Mouse (Mus musculus) layer of hippocampus, adult 11-12 months (tissue): Measurements from ENCODE around the gene Wdr83.
"Not testable (repeated sequence)": the region's sequence is repeated elsewhere in the genome, so short reads cannot be mapped to it uniquely, and the experiment has no call there.

Experiments used
- DNase-seq: peaks from one replicate; pipeline ENCODE4 v3.0.0; 2022; ENCODE audit warnings: low spot score

Gene Wdr83

GRCm38 (mm10) chr8:85081216-85081555, at the start of gene Wdr83:
Wdr83 (minus strand) TSS chr8:85081306.
- DNase-seq = no peak

- DNase-seq = no peak
Measured at GRCm38 (mm10) chr8:85123691-85124090, 42.6 kb upstream of the Wdr83 start.

DNA sequence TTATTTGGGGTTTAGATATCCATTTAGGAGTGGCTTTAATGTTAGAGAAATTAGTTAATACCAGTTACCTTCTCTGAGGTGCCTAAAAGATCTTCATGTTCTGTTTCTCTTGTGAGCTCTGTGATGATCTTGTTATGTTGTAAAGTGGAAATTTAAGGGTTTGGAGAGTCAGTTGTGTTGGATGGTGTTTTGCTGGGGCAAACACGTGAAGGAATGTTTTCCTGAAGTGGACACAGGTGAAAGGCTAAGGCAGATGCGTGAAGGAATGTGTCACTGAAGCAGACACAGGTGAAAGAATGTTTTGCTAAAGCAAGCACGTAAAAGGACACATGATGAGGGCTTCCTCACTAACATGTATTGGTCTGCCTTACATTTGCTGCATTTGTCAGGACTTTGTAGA, 41.9 kb upstream of the Wdr83 start, which contains the start of gene Zfp791:
Gene Zfp791, minus strand, starts transcription at position 101 of the 400 bp plus-strand sequence.
- no peak for DNase-seq

DNA sequence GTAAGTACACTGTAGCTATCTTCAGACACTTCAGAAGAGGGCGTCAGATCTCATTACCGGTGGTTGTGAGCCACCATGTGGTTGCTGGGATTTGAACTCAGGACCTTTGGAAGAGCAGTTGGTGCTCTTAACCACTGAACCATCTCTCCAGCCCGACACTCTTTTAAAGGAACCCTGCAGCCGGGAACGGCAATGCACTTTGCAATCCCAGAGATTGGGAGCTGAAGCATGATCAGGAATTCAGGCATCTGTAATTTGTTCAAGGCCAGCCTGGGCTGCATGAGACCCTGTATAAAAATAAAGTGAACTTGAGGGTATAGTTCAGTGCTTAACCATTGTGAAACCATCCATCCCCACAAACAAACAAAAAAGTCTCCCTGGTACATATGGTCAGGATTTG, 39.1 kb upstream of the Wdr83 start:
- not testable (repeated sequence) for DNase-seq

- peak; percentile 82 for DNase-seq
Measured at GRCm38 (mm10) chr8:85119052-85119981, 38.2 kb upstream of the Wdr83 start.

DNA sequence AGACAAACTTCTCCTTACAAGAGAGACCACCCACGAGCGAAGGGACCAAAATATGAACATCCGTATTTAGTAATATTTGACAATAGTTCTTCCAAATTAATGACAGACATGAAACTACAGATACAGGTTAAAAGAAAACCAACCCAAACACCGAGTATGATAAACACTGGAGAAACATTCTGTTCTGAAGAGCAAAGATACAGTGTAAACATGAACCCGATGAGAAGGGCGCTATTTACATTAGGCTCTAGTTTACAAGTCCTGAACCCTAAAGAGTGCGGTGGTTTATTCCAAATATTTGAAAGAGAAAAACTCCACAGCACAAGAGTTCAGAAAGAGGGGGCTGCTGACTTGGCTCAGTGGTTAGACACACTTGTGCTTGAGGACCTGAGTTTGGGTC, 35.9 kb upstream of the Wdr83 start:
- DNase-seq = no peak

GRCm38 (mm10) chr8:85115501-85115900, 34.4 kb upstream of the Wdr83 start:
- DNase-seq = no peak

GRCm38 (mm10) chr8:85113241-85113640, 32.1 kb upstream of the Wdr83 start:
- DNase-seq = no peak

GRCm38 (mm10) chr8:85100076-85100665, 19.1 kb upstream of the Wdr83 start:
- DNase-seq = no peak

DNA sequence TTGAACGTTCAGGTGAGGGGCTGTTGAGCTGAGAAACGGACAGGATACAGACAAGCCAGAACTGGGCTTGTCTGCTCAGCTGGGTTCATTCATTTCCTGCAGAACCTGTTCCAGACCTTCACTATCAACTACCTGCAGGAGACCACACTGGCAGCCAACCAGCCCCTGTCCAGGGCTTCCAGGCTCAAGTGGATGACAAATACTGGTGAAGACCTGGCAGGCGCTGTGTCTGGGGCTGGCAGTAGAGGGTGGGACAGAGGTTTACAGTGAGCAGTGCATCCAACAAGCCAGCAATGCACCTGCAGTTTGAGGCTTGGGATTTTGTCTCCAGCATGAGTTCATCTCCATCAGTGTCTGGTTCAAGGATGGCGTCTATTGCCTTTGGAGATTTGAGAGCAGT, 15.7 kb upstream of the Wdr83 start:
- no peak for DNase-seq

- no peak for DNase-seq
Measured at GRCm38 (mm10) chr8:85096196-85096595, 15.1 kb upstream of the Wdr83 start.

DNA sequence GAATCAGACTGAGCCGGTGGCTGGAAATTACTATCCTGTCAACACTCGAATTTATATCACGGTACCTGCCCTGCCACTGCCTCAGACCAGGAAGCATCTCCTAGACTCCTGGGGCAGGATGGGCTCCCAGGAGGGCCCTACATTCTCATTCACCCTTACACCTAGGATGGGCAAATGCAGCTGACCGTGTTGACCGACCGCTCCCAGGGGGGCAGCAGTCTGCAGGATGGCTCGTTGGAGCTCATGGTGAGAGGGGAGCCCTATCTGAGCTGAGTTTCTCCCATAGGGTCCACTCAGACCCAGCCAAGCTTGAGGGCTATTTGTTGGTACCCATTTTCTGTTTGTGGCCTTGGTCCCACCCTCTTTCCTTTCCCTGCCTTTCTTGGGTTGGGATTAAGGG, 14.5 kb upstream of the Wdr83 start:
- no peak for DNase-seq

DNA sequence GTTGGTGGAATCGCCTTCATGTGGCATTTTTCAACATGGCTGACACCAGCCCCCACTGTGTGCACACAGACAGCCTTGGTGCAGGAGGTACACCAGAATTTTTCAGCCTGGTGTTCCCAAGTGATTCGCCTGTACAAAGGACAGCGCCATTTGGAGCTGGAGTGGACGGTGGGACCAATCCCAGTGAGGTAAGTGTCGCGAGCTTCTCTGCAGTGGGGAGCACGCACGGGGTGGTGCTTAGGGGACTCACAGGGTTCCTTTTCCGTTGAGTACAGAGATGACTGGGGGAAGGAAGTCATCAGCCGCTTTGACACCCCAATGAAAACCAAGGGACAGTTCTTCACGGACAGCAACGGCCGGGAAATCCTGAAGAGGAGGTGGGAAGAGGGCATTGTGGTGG, 13.9 kb upstream of the Wdr83 start:
- no peak for DNase-seq

GRCm38 (mm10) chr8:85091526-85092090, 10.5 kb upstream of the Wdr83 start:
- DNase-seq = peak; percentile 10

DNA sequence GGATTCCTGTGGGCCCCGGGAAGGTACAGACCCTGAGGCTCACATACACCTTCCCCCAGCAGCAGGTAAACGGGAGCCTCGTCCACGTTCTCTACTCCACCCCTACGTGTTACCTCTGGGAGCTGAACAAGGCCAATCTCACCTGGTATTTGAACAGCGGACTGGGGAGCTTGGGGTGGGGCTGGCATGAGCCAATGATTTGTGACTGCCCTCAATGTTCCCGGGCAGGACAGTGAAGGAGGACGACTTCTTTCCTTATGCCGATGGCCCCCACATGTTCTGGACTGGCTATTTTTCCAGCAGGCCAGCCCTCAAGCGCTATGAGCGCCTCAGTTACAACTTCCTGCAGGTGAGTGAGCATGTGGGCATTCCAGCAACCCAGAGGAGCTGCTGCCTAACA, 9.8 kb upstream of the Wdr83 start:
- DNase-seq = peak; percentile 2

DNA sequence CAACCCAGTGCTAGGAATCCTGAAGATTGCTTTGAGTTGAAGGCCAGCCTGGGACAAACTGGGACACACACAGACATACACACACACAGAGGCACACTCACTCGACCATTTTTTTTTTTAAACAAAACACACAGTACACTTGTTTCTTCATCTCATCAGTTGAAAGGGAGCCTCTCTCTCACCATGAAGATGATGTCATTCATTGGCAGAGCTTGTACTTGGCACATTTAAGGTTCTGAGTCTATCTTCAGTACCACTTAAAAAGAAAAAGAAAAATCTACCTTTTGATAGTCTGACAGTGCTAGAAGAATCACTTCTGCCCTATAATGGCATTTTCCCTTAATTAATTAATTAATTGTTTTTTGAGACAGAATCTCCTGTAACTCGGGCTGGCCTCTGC, 7.7 kb upstream of the Wdr83 start:
- DNase-seq = peak; percentile 1

DNA sequence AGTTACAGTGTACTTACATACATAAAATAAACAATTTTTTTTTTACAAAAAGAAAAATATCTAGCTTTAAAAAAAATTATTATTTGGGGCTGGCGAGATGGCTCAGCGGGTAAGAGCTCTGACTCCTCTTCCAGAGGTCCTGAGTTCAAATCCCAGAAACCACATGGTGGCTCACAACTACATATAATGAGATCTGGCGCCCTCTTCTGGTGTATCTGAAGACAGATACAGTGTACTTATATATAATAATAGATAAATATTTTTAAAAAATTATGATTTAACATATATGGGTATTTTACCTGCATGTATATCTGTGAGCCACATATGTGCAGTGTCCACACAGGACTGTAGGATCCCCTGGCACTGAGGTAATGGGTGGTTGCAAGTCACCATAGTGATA, 5.1 kb upstream of the Wdr83 start:
- DNase-seq = peak; percentile 2

DNA sequence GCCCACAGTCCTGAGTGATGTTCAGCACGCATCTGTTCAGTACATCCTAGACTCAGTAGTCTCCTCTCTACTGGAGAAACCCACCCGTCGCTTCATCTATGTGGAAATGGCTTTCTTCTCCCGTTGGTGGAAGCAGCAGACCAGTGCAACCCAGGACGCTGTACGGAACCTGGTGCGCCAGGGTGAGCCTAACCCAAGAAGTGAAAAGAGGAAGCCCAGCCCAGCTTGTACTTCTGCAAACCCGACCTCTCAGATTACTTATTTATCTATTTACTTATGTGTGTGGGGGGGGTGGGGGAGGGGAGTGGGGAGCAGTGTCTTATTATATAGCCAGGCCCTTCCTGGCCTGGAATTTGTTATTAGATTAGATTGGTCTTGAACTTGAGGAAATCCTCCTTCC, 3.5 kb upstream of the Wdr83 start:
- DNase-seq = peak; percentile 1

DNA sequence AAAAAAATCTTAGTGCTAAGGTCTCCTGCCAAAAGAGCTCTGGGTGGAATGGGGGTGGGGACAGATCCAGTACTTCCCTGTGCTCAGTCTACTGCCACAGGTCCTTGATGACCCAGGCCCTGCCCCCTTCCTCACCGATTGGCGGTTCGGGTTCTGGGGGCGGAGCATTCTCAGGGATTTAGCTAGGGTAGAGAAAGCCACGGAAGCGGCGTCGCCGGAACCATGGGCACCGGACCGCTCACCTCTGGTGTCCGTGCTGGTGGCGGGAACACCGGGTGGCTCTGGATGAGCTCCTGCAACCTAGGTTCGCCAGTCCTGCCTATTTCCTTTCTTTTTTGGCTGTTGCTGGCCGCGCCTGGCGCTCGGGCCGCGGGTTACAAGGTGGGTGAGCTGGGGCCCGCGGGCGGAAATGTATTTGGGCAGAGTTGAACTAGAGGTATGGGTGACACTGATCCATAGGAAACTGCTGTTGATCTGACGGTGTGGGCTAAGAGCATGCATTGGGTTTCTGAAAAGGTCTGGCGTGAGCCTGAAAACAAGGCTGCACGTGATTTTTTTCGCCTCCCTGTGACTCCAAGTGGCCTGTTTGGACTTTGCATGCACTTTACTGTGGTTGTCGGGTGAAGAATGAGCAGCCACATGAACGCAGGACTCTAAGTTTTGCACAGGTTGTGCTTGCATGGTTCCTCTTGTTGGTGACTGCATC, 2.2 kb upstream of the Wdr83 start, which contains the start of gene Man2b1:
Gene Man2b1, plus strand, starts transcription at position 163 of the 706 bp plus-strand sequence.
- peak; percentile 91 for DNase-seq

DNA sequence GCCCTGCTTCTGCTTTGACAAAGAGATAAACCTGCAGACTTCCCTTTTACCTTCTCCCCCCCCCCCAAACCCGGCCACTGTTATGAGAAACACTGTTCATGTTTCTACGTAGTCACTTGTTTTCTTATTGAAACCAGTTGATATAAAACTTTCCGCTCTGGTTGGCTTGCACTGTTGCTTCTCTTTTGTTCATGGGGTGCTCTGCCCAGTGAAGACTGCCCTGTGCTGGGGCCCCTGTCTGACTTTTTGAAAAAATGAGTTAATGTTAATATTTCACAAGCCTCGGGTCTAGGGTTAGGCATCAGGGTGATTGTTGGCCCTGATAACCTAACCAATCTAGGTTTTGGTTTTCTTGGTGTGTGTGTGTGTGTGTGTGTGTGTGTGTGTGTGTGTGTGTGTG, 1.1 kb upstream of the Wdr83 start:
- DNase-seq = not testable (repeated sequence)

DNA sequence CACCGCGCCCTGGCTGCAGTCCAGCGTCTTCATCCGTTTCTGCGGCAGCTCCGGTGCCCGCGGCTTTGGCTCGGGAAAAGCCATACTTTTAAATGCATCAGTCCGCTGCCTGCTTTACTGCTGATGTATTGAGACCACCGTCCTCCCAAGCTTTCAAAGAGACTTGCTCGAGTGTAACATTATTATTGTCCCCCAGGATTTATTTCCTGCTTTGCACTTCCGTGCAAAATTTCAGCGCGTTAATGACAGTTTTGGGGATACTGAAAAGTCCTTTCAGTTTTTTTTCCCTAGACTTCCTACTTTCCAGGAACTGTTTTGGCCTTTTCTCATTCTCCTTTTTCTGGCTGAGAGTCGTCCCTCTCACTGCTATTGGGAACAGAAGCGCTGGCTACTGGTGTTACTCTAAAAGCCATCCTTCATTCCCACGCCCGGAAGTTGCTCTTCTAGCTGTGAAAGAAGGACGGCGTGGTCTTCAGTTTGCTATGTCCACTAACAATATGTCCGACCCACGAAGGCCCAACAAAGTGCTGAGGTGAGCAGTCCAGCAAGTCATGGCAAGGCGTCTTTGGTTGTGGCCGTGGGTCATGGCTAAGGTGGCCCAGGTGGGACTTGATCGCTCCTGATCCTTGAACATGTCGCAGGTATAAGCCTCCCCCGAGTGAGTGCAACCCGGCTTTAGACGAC, 432 bp downstream of the Wdr83 start, which contains the start of gene Wdr83os:
Gene Wdr83os, plus strand, starts transcription at position 209 of the 684 bp plus-strand sequence.
- peak; percentile 64 for DNase-seq

- DNase-seq = no peak
Measured at GRCm38 (mm10) chr8:85080214-85080531, 933 bp downstream of the Wdr83 start.
